Mouse (Mus musculus) cortical plate, adult 2 months (tissue): Measurements from ENCODE around the gene Scn11a.

Source experiments
- CTCF ChIP-seq: fragments of 200-500 bp; IDR thresholded peaks from 2 replicates; pipeline ENCODE4 v1.5.1; 2011; ENCODE audit warnings: mild to moderate bottlenecking, control low read depth, low read length; ENCODE audit not compliant: insufficient read depth; ENCODE audit errors: extremely low read depth
- POLR2A ChIP-seq: fragments of 200-500 bp; IDR thresholded peaks from 2 replicates; pipeline ENCODE4 v1.6.1; 2011; ENCODE audit warnings: mild to moderate bottlenecking, low read length, control low read depth; ENCODE audit not compliant: insufficient read depth; ENCODE audit errors: extremely low read depth

- TF ChIP-seq CTCF: peak; percentile 40
- TF ChIP-seq POLR2A: no peak
Observed at GRCm38 (mm10) chr9:119768585-119768984, 56.7 kb downstream of the Scn11a start.
